Mouse (Mus musculus): ENCODE measurements around the gene Shisal1. TPM values are rescaled to one million over a fixed set of nuclear protein-coding genes. Genes with fewer than 3 reads are reported as not detected.

Gene Shisal1
- polyA plus RNA-seq, 1 experiment: 1.6 TPM

DNA sequence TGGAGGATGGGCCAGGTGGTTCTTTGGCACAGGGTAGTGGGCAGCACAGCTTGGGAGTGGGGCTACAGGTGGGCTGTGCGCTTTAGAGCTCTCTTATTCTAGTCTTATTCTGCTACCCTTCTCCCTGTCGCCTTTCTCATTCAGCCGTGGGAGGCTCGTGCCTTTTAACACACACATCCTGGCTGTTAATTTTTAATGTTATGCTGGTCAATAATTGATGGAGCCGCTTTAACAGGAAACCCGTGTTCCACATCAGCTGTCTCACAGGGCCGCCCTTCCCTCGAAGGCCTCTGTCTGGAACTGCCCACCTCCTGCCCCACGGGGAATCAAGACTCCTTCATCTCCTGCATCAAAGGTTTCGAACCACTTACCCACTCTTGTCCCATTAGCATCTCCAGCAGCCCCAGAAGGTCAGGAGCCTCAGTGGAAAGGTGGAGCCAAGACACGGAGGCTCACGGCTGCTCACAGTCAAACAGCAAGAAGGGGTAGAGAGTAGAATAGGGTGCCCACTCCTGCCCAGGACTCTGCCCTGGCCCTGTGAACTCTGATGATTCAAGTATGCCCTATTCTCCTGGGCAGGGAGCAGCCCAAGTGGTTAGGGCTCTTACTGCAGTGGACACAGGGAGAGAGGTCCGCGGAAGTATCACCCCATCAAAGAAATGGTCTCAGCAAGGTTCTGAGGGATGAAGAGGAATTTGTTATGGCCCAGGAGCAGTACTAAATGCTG, 51.4 kb downstream of the Shisal1 start:
- H3K27me3 ChIP-seq (replicated peaks; ENCODE audit: control insufficient read depth, insufficient read depth, low read length): no peaks in the 10 kb centered on the region
- TF ChIP-seq POLR2A (IDR thresholded peaks at IDR 0.05; ENCODE audit: low read depth, low read length): no peak
- TF ChIP-seq CTCF (conservative IDR thresholded peaks at IDR 0.05; ENCODE audit: insufficient read depth, insufficient read length, low read depth, low read length): no peak
- H3K36me3 ChIP-seq (ENCODE audit: control insufficient read depth, insufficient read depth, low read length): no peaks in the 10 kb centered on the region
- H3K27ac ChIP-seq (ENCODE audit: insufficient read depth, low read depth, low read length): no peak overlapping the region
- H3K4me3 ChIP-seq (ENCODE audit: insufficient read depth, low read depth, low read length): no peak overlapping the region
- WGBS: 24% methylated on average over 14 of the region's 14 CpGs
- peak; percentile 94 for DNase-seq
- H3K4me1 ChIP-seq (ENCODE audit: control insufficient read depth, insufficient read depth, low read length): peaks cover 17% of the 10 kb centered on the region

DNA sequence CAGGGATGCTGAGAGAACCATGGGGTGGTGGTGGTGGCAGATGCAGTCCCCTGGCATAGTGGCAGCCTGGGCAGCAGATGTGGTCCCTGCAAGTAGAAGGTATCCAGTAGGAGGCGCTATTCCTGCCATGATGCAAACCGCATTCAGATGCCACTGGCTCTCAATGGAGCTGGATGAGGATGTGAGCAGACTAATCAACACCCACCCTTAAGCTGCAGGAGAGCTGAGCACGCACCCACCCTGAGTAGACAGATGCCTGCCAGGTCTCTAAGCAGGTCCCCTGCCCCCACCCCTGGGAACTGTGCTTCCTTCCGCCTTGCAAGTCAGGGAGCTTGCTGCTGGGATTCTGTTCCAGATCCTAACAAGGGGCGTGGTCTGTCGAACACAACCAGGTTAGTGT, 53.6 kb downstream of the Shisal1 start:
- Histone ChIP-seq H3K4me3 (ENCODE audit: insufficient read depth, low read depth, low read length) (no peak overlapping the region), H3K36me3 (ENCODE audit: control insufficient read depth, insufficient read depth, low read length) (no peaks in the 10 kb centered on the region), H3K4me1 (ENCODE audit: control insufficient read depth, insufficient read depth, low read length) (peaks cover 17% of the 10 kb centered on the region), H3K27me3 (replicated peaks; ENCODE audit: control insufficient read depth, insufficient read depth, low read length) (no peaks in the 10 kb centered on the region), H3K27ac (ENCODE audit: insufficient read depth, low read depth, low read length) (no peak overlapping the region)
- peak; percentile 22 for DNase-seq
- WGBS: 45% methylated on average over 6 of the region's 6 CpGs
- TF ChIP-seq CTCF (conservative IDR thresholded peaks at IDR 0.05; ENCODE audit: insufficient read depth, insufficient read length, low read depth, low read length) (peak; percentile 29; the same call in 1 of the 2 replicates), POLR2A (IDR thresholded peaks at IDR 0.05; ENCODE audit: low read depth, low read length) (no peak)

DNA sequence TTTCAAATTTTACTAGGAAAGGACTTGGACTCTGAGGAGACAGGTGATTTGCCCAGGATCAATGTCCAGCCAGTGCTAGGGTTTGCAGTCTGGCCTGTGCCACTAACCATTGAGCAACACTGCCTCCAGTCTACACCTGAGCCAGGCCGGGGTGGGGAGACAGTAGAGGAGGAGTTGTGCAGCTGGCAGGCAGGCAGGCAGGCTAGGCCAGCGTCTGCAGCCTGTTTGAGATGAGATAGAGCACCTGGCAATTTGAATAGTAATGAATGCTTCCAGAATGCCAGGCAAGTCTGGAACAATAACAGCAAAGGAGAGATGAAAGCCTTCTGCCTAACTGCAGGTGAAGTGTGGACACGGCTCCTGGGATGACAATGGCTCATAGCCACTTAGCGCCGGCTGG, 54.1 kb downstream of the Shisal1 start:
- Histone ChIP-seq H3K27ac (ENCODE audit: insufficient read depth, low read depth, low read length) (no peak overlapping the region), H3K36me3 (ENCODE audit: control insufficient read depth, insufficient read depth, low read length) (no peaks in the 10 kb centered on the region), H3K4me1 (ENCODE audit: control insufficient read depth, insufficient read depth, low read length) (peaks cover 17% of the 10 kb centered on the region), H3K4me3 (ENCODE audit: insufficient read depth, low read depth, low read length) (no peak overlapping the region), H3K27me3 (replicated peaks; ENCODE audit: control insufficient read depth, insufficient read depth, low read length) (no peaks in the 10 kb centered on the region)
- no peak for TF ChIP-seq CTCF (conservative IDR thresholded peaks at IDR 0.05; ENCODE audit: insufficient read depth, insufficient read length, low read depth, low read length)
- no peak for TF ChIP-seq POLR2A (IDR thresholded peaks at IDR 0.05; ENCODE audit: low read depth, low read length)
- DNase-seq: no peak
- WGBS: 63% methylated on average over 5 of the region's 5 CpGs

DNA sequence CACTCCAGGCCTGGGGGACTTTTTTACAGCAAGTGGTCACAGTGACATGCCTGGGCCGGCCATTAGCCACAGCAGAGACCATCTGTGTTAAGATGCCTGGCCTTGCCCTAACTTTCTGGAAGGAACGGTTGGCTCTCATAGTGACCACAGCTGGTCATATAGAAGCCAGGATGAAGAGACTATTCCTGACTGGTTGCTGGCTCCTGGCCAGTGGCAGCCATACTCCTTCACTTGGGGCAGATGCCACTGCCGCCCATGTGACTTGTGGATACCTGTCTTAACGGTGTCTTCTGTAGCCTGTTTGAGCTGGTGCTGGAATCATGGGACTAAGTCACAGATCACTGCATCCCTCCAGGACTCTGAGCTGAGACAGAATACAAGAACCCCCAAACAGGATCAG, 54.8 kb downstream of the Shisal1 start:
- Histone ChIP-seq H3K4me3 (ENCODE audit: insufficient read depth, low read depth, low read length) (no peak overlapping the region), H3K4me1 (ENCODE audit: control insufficient read depth, insufficient read depth, low read length) (peaks cover 17% of the 10 kb centered on the region), H3K27me3 (replicated peaks; ENCODE audit: control insufficient read depth, insufficient read depth, low read length) (no peaks in the 10 kb centered on the region), H3K36me3 (ENCODE audit: control insufficient read depth, insufficient read depth, low read length) (no peaks in the 10 kb centered on the region), H3K27ac (ENCODE audit: insufficient read depth, low read depth, low read length) (no peak overlapping the region)
- TF ChIP-seq CTCF (conservative IDR thresholded peaks at IDR 0.05; ENCODE audit: insufficient read depth, insufficient read length, low read depth, low read length) (no peak), POLR2A (IDR thresholded peaks at IDR 0.05; ENCODE audit: low read depth, low read length) (no peak)
- WGBS: 76% methylated on average over 4 of the region's 4 CpGs
- no peak for DNase-seq

DNA sequence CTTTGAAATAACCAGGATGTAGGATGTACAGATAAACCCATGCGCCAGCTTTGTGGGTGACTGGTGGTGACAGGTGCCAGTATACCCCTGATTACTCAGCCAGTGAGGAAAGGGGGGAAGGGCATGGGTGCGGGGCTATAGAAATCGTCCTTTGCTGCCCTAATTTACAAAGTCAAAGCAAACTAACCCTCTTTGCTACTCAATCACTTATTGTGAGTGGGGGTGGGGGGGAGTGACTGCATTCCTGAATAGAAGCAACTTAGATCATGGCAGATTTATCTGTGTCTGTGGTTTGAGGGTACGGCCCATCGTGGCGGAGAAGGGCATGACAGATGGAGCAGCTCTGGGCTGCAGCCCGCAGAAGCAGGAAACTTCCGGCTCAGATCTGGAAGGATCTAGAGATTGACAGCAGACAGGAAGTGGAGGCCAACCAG, 58.2 kb downstream of the Shisal1 start:
- no peaks in the 10 kb centered on the region for H3K27me3 ChIP-seq (replicated peaks; ENCODE audit: control insufficient read depth, insufficient read depth, low read length)
- H3K27ac ChIP-seq (ENCODE audit: insufficient read depth, low read depth, low read length): no peak overlapping the region
- no peaks in the 10 kb centered on the region for H3K36me3 ChIP-seq (ENCODE audit: control insufficient read depth, insufficient read depth, low read length)
- no peak for DNase-seq
- TF ChIP-seq POLR2A (IDR thresholded peaks at IDR 0.05; ENCODE audit: low read depth, low read length) (no peak), CTCF (conservative IDR thresholded peaks at IDR 0.05; ENCODE audit: insufficient read depth, insufficient read length, low read depth, low read length) (no peak)
- 82% methylated on average over 8 of the region's 8 CpGs for WGBS
- H3K4me1 ChIP-seq (ENCODE audit: control insufficient read depth, insufficient read depth, low read length): 0 out of 2 replicates have a peak, but pooled peaks cover 4% of the 10 kb centered on the region
- no peak overlapping the region for H3K4me3 ChIP-seq (ENCODE audit: insufficient read depth, low read depth, low read length)

DNA sequence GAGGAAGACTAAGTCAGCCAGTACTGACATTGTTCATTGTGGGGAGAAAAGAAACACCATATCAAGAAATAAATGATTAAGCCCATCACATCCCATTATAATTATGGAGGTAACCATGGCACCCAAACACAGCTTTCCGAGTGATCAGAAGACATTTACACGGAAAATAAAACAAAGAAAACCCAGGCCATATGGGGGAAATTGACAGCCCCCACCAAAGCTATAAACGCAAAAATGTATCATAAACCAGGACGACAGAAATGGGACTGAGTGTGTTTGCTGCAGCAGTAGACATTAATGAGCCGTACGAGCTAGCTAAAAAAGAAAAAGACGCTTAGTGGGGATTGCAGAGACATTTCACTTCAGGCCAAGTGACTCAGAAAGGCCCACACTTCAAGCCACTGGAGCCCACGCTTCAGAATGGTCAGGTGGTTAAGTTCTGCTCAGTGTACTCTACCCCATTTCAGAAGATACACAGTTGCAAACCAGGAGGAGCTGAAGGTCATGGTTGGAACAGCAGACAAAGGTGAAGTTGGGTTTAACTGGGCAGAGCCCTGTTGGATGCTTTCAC, 60.8 kb downstream of the Shisal1 start:
- no peaks in the 10 kb centered on the region for H3K27me3 ChIP-seq (replicated peaks; ENCODE audit: control insufficient read depth, insufficient read depth, low read length)
- no peak overlapping the region for H3K27ac ChIP-seq (ENCODE audit: insufficient read depth, low read depth, low read length)
- WGBS: 87% methylated on average over 8 of the region's 8 CpGs
- no peak for TF ChIP-seq CTCF (conservative IDR thresholded peaks at IDR 0.05; ENCODE audit: insufficient read depth, insufficient read length, low read depth, low read length)
- no peak for TF ChIP-seq POLR2A (IDR thresholded peaks at IDR 0.05; ENCODE audit: low read depth, low read length)
- H3K4me1 ChIP-seq (ENCODE audit: control insufficient read depth, insufficient read depth, low read length): no peaks in the 10 kb centered on the region
- DNase-seq: no peak
- H3K36me3 ChIP-seq (ENCODE audit: control insufficient read depth, insufficient read depth, low read length): no peaks in the 10 kb centered on the region
- H3K4me3 ChIP-seq (ENCODE audit: insufficient read depth, low read depth, low read length): no peak overlapping the region

DNA sequence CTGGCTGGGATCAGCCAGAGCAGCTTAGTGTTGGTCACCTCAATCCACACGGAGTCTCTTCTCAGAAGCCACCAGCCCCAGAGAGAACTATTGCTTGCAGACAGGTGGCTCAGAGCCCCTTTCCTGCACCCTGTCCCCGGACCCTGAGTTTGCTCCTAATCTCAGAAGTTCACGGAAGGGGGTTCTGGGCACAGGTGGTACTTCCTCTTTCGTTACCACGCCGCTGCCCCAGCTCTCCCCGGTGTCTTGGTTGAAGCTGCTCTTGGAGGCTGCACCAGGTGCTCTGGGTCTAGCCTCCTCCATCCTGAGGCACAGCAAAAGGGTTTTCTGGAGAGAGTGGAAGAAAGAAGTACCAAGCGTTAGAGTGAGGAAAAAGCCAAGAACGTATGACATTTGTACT, 62.8 kb downstream of the Shisal1 start:
- no peaks in the 10 kb centered on the region for H3K27me3 ChIP-seq (replicated peaks; ENCODE audit: control insufficient read depth, insufficient read depth, low read length)
- H3K4me1 ChIP-seq (ENCODE audit: control insufficient read depth, insufficient read depth, low read length): no peaks in the 10 kb centered on the region
- DNase-seq: no peak
- TF ChIP-seq POLR2A (IDR thresholded peaks at IDR 0.05; ENCODE audit: low read depth, low read length) (no peak), CTCF (conservative IDR thresholded peaks at IDR 0.05; ENCODE audit: insufficient read depth, insufficient read length, low read depth, low read length) (no peak)
- no peak overlapping the region for H3K4me3 ChIP-seq (ENCODE audit: insufficient read depth, low read depth, low read length)
- no peak overlapping the region for H3K27ac ChIP-seq (ENCODE audit: insufficient read depth, low read depth, low read length)
- no peaks in the 10 kb centered on the region for H3K36me3 ChIP-seq (ENCODE audit: control insufficient read depth, insufficient read depth, low read length)
- WGBS: 87% methylated on average over 9 of the region's 9 CpGs
